Mouse (Mus musculus) myocyte (in vitro differentiated cells): ENCODE data around the gene Adamtsl3. TPM values are rescaled to one million over a fixed set of nuclear protein-coding genes. Genes with fewer than 3 reads are reported as not detected.

ENCODE experiments used
- H3K27me3 ChIP-seq: one replicate; pipeline ENCODE4 v1.6.1; 2011; ENCODE audit not compliant: control insufficient read depth, insufficient read depth, insufficient read length
- H3K36me3 ChIP-seq: one replicate; pipeline ENCODE4 v1.6.1; 2011; ENCODE audit not compliant: control insufficient read depth, insufficient read depth
- H3K4me2 ChIP-seq: one replicate; pipeline ENCODE4 v1.6.1; 2011; ENCODE audit warnings: low read depth, control low read depth
- H3K4me3 ChIP-seq: one replicate; pipeline ENCODE4 v1.5.1; 2011; ENCODE audit warnings: mild to moderate bottlenecking, control low read depth, moderate library complexity
- H3K79me2 ChIP-seq: one replicate; pipeline ENCODE4 v1.6.1; 2011; ENCODE audit not compliant: control insufficient read depth, insufficient read depth
- H3ac ChIP-seq: one replicate; pipeline ENCODE4 v1.6.1; 2011; ENCODE audit not compliant: control insufficient read depth, insufficient read length
- CEBPB ChIP-seq: IDR thresholded peaks from 2 replicates; pipeline ENCODE4 v1.6.1; 2011; ENCODE audit warnings: mild to moderate bottlenecking, moderate library complexity; ENCODE audit not compliant: poor library complexity, insufficient read depth, severe bottlenecking
- E2F4 ChIP-seq: IDR thresholded peaks from one replicate; pipeline ENCODE4 v1.6.1; 2011; ENCODE audit warnings: mild to moderate bottlenecking, control low read depth, moderate library complexity; ENCODE audit not compliant: insufficient read depth
- MAX ChIP-seq: IDR thresholded peaks from one replicate; pipeline ENCODE4 v1.6.1; 2011; ENCODE audit warnings: low read depth, mild to moderate bottlenecking, control low read depth
- MYOD1 ChIP-seq, 3 experiments: IDR thresholded peaks; one replicate each; pipeline ENCODE4 v1.6.1; 2011; ENCODE audit warnings: control low read depth in 2 of 3, low read depth in 2 of 3, mild to moderate bottlenecking in 2 of 3, moderate library complexity in 1 of 3; ENCODE audit not compliant: insufficient read length in 2 of 3, control insufficient read depth in 1 of 3
- MYOG ChIP-seq, 3 experiments: IDR thresholded peaks; one replicate each; pipeline ENCODE4 v1.6.1; 2011; ENCODE audit warnings: control low read depth in 2 of 3, low read depth in 2 of 3, mild to moderate bottlenecking in 2 of 3; ENCODE audit not compliant: insufficient read length in 2 of 3, control insufficient read depth in 1 of 3, insufficient read depth in 1 of 3
- POLR2A ChIP-seq: IDR thresholded peaks from one replicate; pipeline ENCODE4 v1.6.1; 2011; ENCODE audit warnings: low read depth, mild to moderate bottlenecking, control low read depth, moderate library complexity; ENCODE audit not compliant: insufficient read length
- POLR2AphosphoS2 ChIP-seq: IDR thresholded peaks from one replicate; pipeline ENCODE4 v1.6.1; 2011; ENCODE audit warnings: low read depth, control low read depth; ENCODE audit not compliant: insufficient read length
- REST ChIP-seq: IDR thresholded peaks from one replicate; pipeline ENCODE4 v1.6.1; 2011; ENCODE audit warnings: mild to moderate bottlenecking, control low read depth, moderate library complexity; ENCODE audit not compliant: insufficient read depth, insufficient read length
- SRF ChIP-seq: IDR thresholded peaks from one replicate; pipeline ENCODE4 v1.6.1; 2011; ENCODE audit warnings: low read depth; ENCODE audit not compliant: control insufficient read depth, insufficient read length
- TCF12 ChIP-seq: IDR thresholded peaks from one replicate; pipeline ENCODE4 v1.6.1; 2011; ENCODE audit warnings: mild to moderate bottlenecking, control low read depth; ENCODE audit not compliant: poor library complexity, insufficient read depth, severe bottlenecking
- TCF3 ChIP-seq: IDR thresholded peaks from one replicate; pipeline ENCODE4 v1.6.1; 2011; ENCODE audit warnings: low read depth, control low read depth; ENCODE audit not compliant: insufficient read length
- USF1 ChIP-seq: IDR thresholded peaks from one replicate; pipeline ENCODE4 v1.6.1; 2011; ENCODE audit warnings: low read depth, mild to moderate bottlenecking, control low read depth, moderate library complexity
- polyA plus RNA-seq: library from polyadenylated mRNA; unstranded; fragments of >200 nt; fragmentation: generic; extraction: Trizol; gene quantifications from one replicate; pipeline ENCODE4 v1.2.1, GENCODE M21; 2012; ENCODE audit warnings: missing spikeins

Gene Adamtsl3
- polyA plus RNA-seq, 1 experiment: 4.4 TPM

GRCm38 (mm10) chr7:82308398-82308797, 27.1 kb upstream of the Adamtsl3 start:
- H3K36me3 ChIP-seq: no peaks in the 10 kb centered on the region
- no peak overlapping the region for H3K4me3 ChIP-seq
- TF ChIP-seq CEBPB (no peak), USF1 (no peak), POLR2A (no peak), MYOD1 (IDR thresholded peaks at IDR 0.05; ENCODE audit: control insufficient read depth in 1 of 3, insufficient read length in 2 of 3, low read depth in 2 of 3) (peak in 2 of 3 experiments; percentile 39 to 47), MYOG (IDR thresholded peaks at IDR 0.05; ENCODE audit: control insufficient read depth in 1 of 3, insufficient read depth in 1 of 3, insufficient read length in 2 of 3, low read depth in 2 of 3) (peak in 1 of 3 experiments; percentile 26)
- H3K4me2 ChIP-seq: no peak overlapping the region
- H3K79me2 ChIP-seq: no peaks in the 10 kb centered on the region
- no peaks in the 10 kb centered on the region for H3K27me3 ChIP-seq
- H3ac ChIP-seq: no peak overlapping the region

GRCm38 (mm10) chr7:82318515-82318914, 17.0 kb upstream of the Adamtsl3 start:
- H3K36me3 ChIP-seq: no peaks in the 10 kb centered on the region
- TF ChIP-seq POLR2AphosphoS2 (no peak), TCF12 (no peak), POLR2A (no peak), SRF (no peak), MYOG (IDR thresholded peaks at IDR 0.05; ENCODE audit: control insufficient read depth in 1 of 3, insufficient read depth in 1 of 3, insufficient read length in 2 of 3, low read depth in 2 of 3) (no peak), TCF3 (no peak), E2F4 (no peak), MYOD1 (IDR thresholded peaks at IDR 0.05; ENCODE audit: control insufficient read depth in 1 of 3, insufficient read length in 2 of 3, low read depth in 2 of 3) (no peak), CEBPB (no peak), MAX (no peak), REST (no peak), USF1 (no peak)
- H3K27me3 ChIP-seq: no peaks in the 10 kb centered on the region
- H3ac ChIP-seq: no peak overlapping the region
- no peak overlapping the region for H3K4me2 ChIP-seq
- H3K4me3 ChIP-seq: no peak overlapping the region
- no peaks in the 10 kb centered on the region for H3K79me2 ChIP-seq

- Histone ChIP-seq H3K4me2 (no peak overlapping the region), H3K4me3 (no peak overlapping the region), H3K79me2 (no peaks in the 10 kb centered on the region), H3K27me3 (no peaks in the 10 kb centered on the region), H3ac (no peak overlapping the region), H3K36me3 (no peaks in the 10 kb centered on the region)
- TF ChIP-seq MYOG (IDR thresholded peaks at IDR 0.05; ENCODE audit: control insufficient read depth in 1 of 3, insufficient read depth in 1 of 3, insufficient read length in 2 of 3, low read depth in 2 of 3): no peak
- TF ChIP-seq POLR2AphosphoS2: no peak
- TF ChIP-seq E2F4: no peak
- no peak for TF ChIP-seq REST
- no peak for TF ChIP-seq MAX
- TF ChIP-seq TCF3: no peak
- TF ChIP-seq USF1: no peak
- no peak for TF ChIP-seq MYOD1 (IDR thresholded peaks at IDR 0.05; ENCODE audit: control insufficient read depth in 1 of 3, insufficient read length in 2 of 3, low read depth in 2 of 3)
- TF ChIP-seq CEBPB: no peak
- TF ChIP-seq SRF: no peak
- no peak for TF ChIP-seq TCF12
- no peak for TF ChIP-seq POLR2A
Observed at GRCm38 (mm10) chr7:82326616-82327015, 8.9 kb upstream of the Adamtsl3 start.

- no peak overlapping the region for H3ac ChIP-seq
- H3K36me3 ChIP-seq: no peaks in the 10 kb centered on the region
- H3K4me3 ChIP-seq: no peak overlapping the region
- no peak overlapping the region for H3K4me2 ChIP-seq
- TF ChIP-seq SRF: no peak
- no peak for TF ChIP-seq POLR2AphosphoS2
- TF ChIP-seq MYOG (IDR thresholded peaks at IDR 0.05; ENCODE audit: control insufficient read depth in 1 of 3, insufficient read depth in 1 of 3, insufficient read length in 2 of 3, low read depth in 2 of 3): no peak
- no peak for TF ChIP-seq MYOD1 (IDR thresholded peaks at IDR 0.05; ENCODE audit: control insufficient read depth in 1 of 3, insufficient read length in 2 of 3, low read depth in 2 of 3)
- TF ChIP-seq POLR2A: no peak
- no peak for TF ChIP-seq TCF3
- no peak for TF ChIP-seq E2F4
- no peaks in the 10 kb centered on the region for H3K79me2 ChIP-seq
- no peaks in the 10 kb centered on the region for H3K27me3 ChIP-seq
Observed at GRCm38 (mm10) chr7:82327201-82327600, 8.3 kb upstream of the Adamtsl3 start.

GRCm38 (mm10) chr7:82327881-82328280, 7.6 kb upstream of the Adamtsl3 start:
- Histone ChIP-seq H3K4me3 (no peak overlapping the region), H3K79me2 (no peaks in the 10 kb centered on the region), H3K27me3 (no peaks in the 10 kb centered on the region), H3K36me3 (no peaks in the 10 kb centered on the region), H3K4me2 (no peak overlapping the region), H3ac (no peak overlapping the region)
- no peak for TF ChIP-seq E2F4
- TF ChIP-seq POLR2A: no peak
- TF ChIP-seq POLR2AphosphoS2: no peak
